Mouse (Mus musculus): Measurements from ENCODE around the gene Tomm6.
A peak's percentile ranks its signal among the peaks of the same experiment; 100 is the strongest.
"Not testable (repeated sequence)": the region's sequence is repeated elsewhere in the genome, so short reads cannot be mapped to it uniquely, and the experiment has no call there.

Gene Tomm6

DNA sequence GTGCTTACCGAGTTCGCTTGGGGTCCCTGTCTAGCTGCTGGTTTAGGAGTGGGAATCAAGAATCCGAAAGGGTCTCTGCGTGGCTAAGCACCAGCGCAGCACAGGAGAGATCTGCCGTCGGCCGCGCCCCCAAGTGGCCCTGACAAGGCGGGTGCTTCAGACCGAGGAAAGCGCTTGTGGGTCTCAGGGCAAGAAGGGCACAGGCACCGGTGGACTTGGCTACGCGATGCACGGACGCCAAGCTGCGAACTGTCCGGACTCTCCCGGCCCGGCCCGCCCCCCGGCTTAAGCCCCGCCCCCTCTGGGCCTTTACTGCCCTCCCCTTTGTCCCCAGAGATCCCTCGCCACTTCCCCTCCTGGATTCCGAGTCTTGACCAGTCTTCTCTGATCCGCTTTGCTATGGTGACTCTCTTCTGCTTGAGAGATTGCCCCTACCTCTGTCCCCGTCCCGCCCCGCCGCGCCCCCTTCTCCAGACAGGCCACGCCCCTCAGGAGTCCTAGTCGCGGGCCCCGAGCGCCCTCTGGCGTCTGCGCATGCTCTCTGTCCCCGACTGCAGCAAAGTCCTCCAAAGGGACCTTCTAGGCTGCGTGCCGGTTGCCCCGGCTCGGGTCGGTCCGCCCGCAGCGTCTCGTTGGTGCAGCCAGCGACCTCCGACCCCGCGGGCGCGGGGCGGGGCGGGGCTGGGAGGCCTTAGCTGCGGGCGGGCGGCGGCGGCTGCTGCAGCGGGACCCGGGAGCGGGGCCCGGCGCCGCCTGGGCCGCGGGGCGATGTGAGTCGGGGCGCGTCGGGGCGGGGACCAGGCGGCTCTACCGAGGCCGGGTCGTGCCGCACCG is 6.5 kb upstream of the Tomm6 start, which contains the start of gene Prickle4:
TSS of gene Prickle4 (minus strand) at position 234 of the 834 bp plus-strand sequence.
- peak; percentile 96 for DNase-seq

GRCm38 (mm10) chr17:47694442-47694502 is 6.1 kb upstream of the Tomm6 start, which contains the start of gene Gm21981:
Gene Gm21981 (minus strand): TSS chr17:47694455.
- DNase-seq: no peak

- no peak for DNase-seq
Observed at GRCm38 (mm10) chr17:47693671-47694441, 5.7 kb upstream of the Tomm6 start.

DNA sequence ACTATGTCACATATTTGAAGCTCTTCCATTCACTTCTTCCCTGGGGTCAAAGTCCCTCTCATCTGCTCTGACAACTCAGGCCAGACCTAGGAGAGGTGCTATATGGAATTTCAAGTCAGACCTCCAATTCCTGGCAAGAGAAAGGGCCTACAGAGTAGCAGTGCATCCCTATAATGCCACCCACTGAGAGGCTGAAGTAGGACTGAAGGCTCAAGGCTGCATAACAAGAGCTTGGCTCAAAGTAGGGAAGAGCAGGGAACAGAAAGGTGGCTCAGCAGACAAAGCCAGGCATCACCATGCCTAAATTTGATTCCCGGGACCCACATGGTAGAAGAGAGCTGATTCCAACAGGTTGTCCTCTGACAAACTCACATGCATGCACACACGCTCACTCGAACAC is 3.5 kb upstream of the Tomm6 start:
- no peak for DNase-seq

GRCm38 (mm10) chr17:47689894-47690293 is 1.7 kb upstream of the Tomm6 start:
- no peak for DNase-seq

GRCm38 (mm10) chr17:47688608-47689575 is 706 bp upstream of the Tomm6 start, which contains the start of gene Frs3:
Gene Frs3 (plus strand): TSS chr17:47689030.
- peak; percentile 74 for DNase-seq

GRCm38 (mm10) chr17:47687409-47688343 is 510 bp downstream of the Tomm6 start:
- DNase-seq: peak; percentile 97

GRCm38 (mm10) chr17:47682836-47683235 is 5.3 kb downstream of the Tomm6 start:
- no peak for DNase-seq

GRCm38 (mm10) chr17:47678702-47679101 is 9.5 kb downstream of the Tomm6 start:
- no peak for DNase-seq

GRCm38 (mm10) chr17:47678238-47678637 is 9.9 kb downstream of the Tomm6 start:
- no peak for DNase-seq

DNA sequence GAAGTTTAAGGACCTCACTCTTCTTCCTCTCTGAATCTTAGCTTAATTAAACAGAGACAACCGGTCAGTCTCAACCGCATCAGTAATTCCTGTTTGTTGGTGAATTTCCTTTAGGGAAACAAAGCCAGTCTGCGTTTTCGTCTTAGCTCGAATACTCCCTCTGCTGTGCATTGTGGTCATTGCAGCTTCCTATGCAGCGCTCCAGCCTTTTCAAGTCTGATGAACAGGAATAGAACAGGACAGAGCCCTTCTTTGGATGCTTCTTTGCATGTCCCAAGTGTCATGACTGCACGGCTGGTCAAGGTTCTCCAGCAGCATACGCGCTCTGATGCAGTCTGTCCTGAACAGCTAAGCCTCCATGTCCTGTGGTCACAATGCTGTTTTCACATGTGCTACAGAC is 11.6 kb downstream of the Tomm6 start:
- DNase-seq: no peak

GRCm38 (mm10) chr17:47672311-47673111 is 15.7 kb downstream of the Tomm6 start:
- DNase-seq: no peak

GRCm38 (mm10) chr17:47671988-47672310 is 16.2 kb downstream of the Tomm6 start:
- no peak for DNase-seq

- DNase-seq: no peak
Observed at GRCm38 (mm10) chr17:47669166-47669565, 19.0 kb downstream of the Tomm6 start.

DNA sequence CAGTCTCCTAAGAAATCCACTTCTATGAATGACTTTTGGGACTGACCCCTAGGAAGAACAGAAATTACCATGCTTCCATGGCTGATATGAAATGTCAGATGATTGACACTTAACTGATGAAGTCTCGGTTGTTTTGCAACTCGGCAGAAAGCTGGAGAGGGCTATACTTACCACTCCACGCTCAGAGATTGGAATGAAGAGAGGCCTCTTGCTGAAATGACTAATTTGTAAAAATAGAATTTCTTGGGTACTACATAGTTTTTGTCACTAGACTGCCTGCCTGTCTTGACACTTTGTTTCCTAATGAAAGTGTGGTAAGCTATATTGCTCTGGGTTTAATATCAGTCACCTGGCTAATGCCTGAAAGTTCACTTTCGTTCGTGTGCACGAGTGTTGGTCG is 23.7 kb downstream of the Tomm6 start:
- no peak for DNase-seq

GRCm38 (mm10) chr17:47663009-47663713 is 25.0 kb downstream of the Tomm6 start:
- DNase-seq: no peak

DNA sequence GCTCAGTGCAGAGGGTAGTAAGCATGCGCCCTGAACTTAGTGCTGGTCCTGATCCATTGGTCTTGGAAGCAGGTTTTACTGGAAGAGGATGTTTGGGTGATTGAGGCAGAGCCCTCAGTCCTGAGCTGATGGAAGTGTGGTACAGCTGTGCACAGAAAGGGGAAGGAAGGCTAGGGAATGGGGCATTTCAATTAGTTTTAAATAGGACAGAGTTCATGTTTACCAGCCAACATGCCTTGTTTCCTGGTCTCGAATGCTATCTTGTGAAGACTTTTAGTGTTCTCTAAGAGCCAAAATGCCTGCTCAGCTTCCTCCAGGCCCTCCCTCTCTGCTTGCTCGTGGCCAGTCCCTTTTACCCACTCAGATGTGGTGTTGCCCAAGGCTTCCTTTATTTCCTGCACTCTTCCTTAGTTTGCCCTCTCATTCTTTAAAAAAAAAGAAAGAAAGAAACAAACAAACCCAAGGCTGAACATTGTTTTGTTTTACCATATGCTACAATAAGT is 29.4 kb downstream of the Tomm6 start:
- no peak for DNase-seq

GRCm38 (mm10) chr17:47657901-47658300 is 30.3 kb downstream of the Tomm6 start:
- DNase-seq: no peak

GRCm38 (mm10) chr17:47655697-47656096 is 32.5 kb downstream of the Tomm6 start:
- no peak for DNase-seq

DNA sequence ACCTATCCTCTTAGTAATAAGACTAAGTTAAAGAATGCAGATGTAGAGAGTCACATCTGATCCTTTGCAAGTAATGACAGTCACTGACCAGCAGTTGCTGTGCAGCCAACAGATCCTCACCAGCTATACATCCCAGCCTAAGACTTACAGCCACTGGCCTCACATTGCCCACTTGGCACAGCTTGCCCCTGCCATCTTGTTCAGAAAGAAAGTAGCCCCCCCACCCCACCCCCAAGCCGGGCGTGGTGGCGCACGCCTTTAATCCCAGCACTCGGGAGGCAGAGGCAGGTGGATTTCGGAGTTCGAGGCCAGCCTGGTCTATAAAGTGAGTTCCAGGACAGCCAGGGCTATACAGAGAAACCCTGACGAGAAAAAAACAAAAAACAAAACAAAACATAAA is 33.8 kb downstream of the Tomm6 start:
- not testable (repeated sequence) for DNase-seq

GRCm38 (mm10) chr17:47651953-47652352 is 36.2 kb downstream of the Tomm6 start:
- no peak for DNase-seq
